Mouse (Mus musculus): Measurements from ENCODE around the gene Nr1h3. TPM values are rescaled to one million over a fixed set of nuclear protein-coding genes. Genes with fewer than 3 reads are reported as not detected.

The Nr1h3 gene
- polyA plus RNA-seq, 1 experiment from 2014 or later = 1.1 TPM

DNA sequence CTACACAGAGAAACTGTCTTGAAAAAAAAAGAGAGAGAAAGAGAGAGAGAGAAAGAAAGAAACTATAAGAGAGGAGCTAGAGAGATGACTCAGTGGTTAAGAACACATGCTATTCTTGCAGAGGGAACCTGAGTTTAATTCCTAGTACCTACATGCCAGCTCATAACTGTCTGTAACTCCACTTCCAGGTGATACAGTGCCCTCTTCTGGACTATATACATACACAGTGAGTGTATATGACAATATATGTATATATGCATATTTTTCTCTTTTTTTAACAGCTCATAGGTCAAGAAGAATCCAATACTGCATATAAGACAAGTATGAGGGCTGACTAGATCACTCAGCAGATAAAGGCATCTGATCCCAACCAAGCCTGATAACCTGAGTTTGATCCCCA is 10.7 kb upstream of the Nr1h3 start:
- Histone ChIP-seq H3K9me3 (no peaks in the 10 kb centered on the region), H3K27me3 (replicated peaks; ENCODE audit: low read depth, poor library complexity, severe bottlenecking) (no peaks in the 10 kb centered on the region), H3K4me3 (no peak overlapping the region), H3K36me3 (replicated peaks) (peaks cover 82% of the 10 kb centered on the region), H3K4me1 (no peaks in the 10 kb centered on the region), H3K27ac (replicated peaks) (no peak overlapping the region)
- DNase-seq (ENCODE audit: low spot score) = no peak

DNA sequence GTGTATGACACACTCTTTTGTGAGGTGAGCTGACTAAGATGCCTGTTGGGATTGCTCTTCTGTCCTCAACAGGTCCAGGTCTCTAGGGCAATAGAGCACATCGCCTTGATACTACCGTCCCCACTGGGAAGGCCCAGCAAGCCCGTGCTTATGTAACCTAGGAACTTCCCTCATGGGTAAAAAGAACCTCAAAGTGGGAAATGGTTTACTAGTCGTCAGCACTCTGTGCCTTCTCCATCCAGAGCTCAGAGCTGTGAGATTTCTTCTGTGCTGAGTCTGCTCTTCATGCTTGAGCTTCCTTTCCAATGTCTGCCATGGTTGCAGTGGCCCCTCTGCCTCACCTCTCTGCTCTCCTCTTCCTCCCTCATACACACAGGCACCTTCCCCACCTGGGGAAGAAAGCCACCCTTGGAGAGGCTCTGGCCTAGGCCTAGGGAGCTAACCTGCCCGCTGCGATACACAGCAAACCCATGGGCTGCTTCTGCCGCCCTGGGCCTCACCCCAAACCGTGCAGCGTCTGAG is 3.7 kb upstream of the Nr1h3 start:
- peaks cover 68% of the 10 kb centered on the region for H3K36me3 ChIP-seq (replicated peaks)
- DNase-seq (ENCODE audit: low spot score) = no peak
- no peaks in the 10 kb centered on the region for H3K9me3 ChIP-seq
- peaks cover 18% of the 10 kb centered on the region for H3K4me1 ChIP-seq
- H3K27me3 ChIP-seq (replicated peaks; ENCODE audit: low read depth, poor library complexity, severe bottlenecking) = no peaks in the 10 kb centered on the region
- H3K4me3 ChIP-seq = no peak overlapping the region
- 91% methylated on average over 9 of the region's 9 CpGs for WGBS
- no peak overlapping the region for H3K27ac ChIP-seq (replicated peaks)

DNA sequence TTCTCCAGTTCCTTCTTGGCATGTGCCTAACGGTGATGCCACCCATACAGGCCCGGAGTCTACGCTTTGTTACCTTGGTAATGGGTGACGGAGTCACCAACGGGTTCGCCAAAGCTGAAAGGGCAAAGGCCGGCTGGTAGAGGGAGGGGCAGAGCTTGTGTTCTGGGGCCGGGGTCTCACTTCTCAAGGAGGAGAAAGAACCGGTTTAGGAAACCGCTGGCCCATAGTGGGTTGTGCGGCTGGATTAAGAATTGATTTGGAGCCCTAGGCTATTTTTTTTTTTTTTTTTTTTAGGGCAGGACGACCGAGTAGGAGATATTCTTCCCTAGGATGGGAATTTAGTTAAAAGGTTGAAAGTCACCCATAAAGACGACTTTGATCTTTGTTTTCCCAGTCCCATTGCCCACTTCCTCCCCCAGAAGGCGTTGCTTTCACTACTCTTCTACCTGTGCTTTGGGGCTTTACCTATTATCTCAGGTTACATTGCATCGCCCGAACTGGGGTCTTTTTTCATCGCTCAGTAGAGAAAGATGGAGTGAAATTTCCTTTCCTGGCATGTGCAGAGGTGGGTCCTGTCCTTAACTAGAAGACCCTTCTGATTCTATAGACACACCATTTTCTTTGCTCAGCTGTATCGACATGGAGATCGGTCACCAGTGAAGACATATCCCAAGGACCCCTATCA is 480 bp upstream of the Nr1h3 start:
- DNase-seq (ENCODE audit: low spot score) = no peak
- peaks cover 39% of the 10 kb centered on the region for H3K36me3 ChIP-seq (replicated peaks)
- peak overlapping the region; percentile 92 for H3K27ac ChIP-seq (replicated peaks)
- no peaks in the 10 kb centered on the region for H3K27me3 ChIP-seq (replicated peaks; ENCODE audit: low read depth, poor library complexity, severe bottlenecking)
- peaks cover 18% of the 10 kb centered on the region for H3K4me1 ChIP-seq
- WGBS = 12% methylated on average over 20 of the region's 20 CpGs
- no peaks in the 10 kb centered on the region for H3K9me3 ChIP-seq
- H3K4me3 ChIP-seq = peak overlapping the region; percentile 70

- H3K27me3 ChIP-seq (replicated peaks; ENCODE audit: low read depth, poor library complexity, severe bottlenecking) = peaks cover 13% of the 10 kb centered on the region; the same call in 1 of the 2 replicates
- no peak for DNase-seq (ENCODE audit: low spot score)
- no peaks in the 10 kb centered on the region for H3K9me3 ChIP-seq
- no peak overlapping the region for H3K27ac ChIP-seq (replicated peaks)
- H3K4me1 ChIP-seq = peaks cover 31% of the 10 kb centered on the region
- no peaks in the 10 kb centered on the region for H3K36me3 ChIP-seq (replicated peaks)
- H3K4me3 ChIP-seq = no peak overlapping the region
- WGBS = 85% methylated on average over 3 of the region's 3 CpGs
Observed at GRCm38 (mm10) chr2:91198888-91199287, 3.7 kb downstream of the Nr1h3 start.

GRCm38 (mm10) chr2:91196577-91197001 is 6.0 kb downstream of the Nr1h3 start:
- Histone ChIP-seq H3K36me3 (replicated peaks) (no peaks in the 10 kb centered on the region), H3K4me3 (no peak overlapping the region), H3K27ac (replicated peaks) (no peak overlapping the region; the same call in 1 of the 2 replicates), H3K27me3 (replicated peaks; ENCODE audit: low read depth, poor library complexity, severe bottlenecking) (peaks cover 20% of the 10 kb centered on the region; the same call in 1 of the 2 replicates), H3K4me1 (peaks cover 18% of the 10 kb centered on the region), H3K9me3 (no peaks in the 10 kb centered on the region)
- no peak for DNase-seq (ENCODE audit: low spot score)
- 63% methylated on average over 3 of the region's 3 CpGs for WGBS

- Histone ChIP-seq H3K9me3 (no peaks in the 10 kb centered on the region), H3K4me1 (peaks cover 16% of the 10 kb centered on the region), H3K36me3 (replicated peaks) (no peaks in the 10 kb centered on the region), H3K4me3 (peak overlapping the region; percentile 57), H3K27ac (replicated peaks) (peak overlapping the region; percentile 75), H3K27me3 (replicated peaks; ENCODE audit: low read depth, poor library complexity, severe bottlenecking) (peaks cover 20% of the 10 kb centered on the region; the same call in 1 of the 2 replicates)
- DNase-seq (ENCODE audit: low spot score) = peak; percentile 83
- WGBS = under 1% methylated on average over 27 of the region's 27 CpGs
Observed at GRCm38 (mm10) chr2:91194624-91195332, 7.9 kb downstream of the Nr1h3 start.

- H3K4me1 ChIP-seq = peaks cover 12% of the 10 kb centered on the region
- H3K27me3 ChIP-seq (replicated peaks; ENCODE audit: low read depth, poor library complexity, severe bottlenecking) = peaks cover 14% of the 10 kb centered on the region; the same call in 1 of the 2 replicates
- H3K9me3 ChIP-seq = no peaks in the 10 kb centered on the region
- WGBS = 86% methylated on average over 16 of the region's 16 CpGs
- H3K27ac ChIP-seq (replicated peaks) = no peak overlapping the region
- no peak overlapping the region for H3K4me3 ChIP-seq
- no peak for DNase-seq (ENCODE audit: low spot score)
- H3K36me3 ChIP-seq (replicated peaks) = no peaks in the 10 kb centered on the region
Observed at GRCm38 (mm10) chr2:91190501-91190900, 12.1 kb downstream of the Nr1h3 start.

DNA sequence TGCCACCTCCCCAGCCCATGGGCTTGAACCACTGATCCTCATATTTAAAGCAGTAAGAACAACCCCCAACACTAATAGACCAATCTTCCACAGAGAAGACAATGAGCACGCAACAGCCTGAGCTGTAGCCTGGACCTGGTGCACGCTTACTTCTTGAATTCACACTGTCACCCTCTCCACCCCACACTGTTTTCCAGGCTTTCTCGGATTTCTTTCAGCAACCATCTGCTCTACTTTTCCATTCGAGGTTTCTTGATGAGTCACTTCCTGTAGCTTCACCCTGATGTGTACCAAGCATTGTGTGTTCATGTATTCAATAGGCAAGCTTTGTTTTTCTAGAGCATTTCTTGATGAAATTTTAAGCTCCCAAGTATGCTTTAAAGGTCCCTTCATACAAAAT is 15.2 kb downstream of the Nr1h3 start:
- Histone ChIP-seq H3K36me3 (replicated peaks) (no peaks in the 10 kb centered on the region), H3K27ac (replicated peaks) (no peak overlapping the region), H3K4me1 (peaks cover 13% of the 10 kb centered on the region), H3K4me3 (no peak overlapping the region), H3K27me3 (replicated peaks; ENCODE audit: low read depth, poor library complexity, severe bottlenecking) (no peaks in the 10 kb centered on the region), H3K9me3 (no peaks in the 10 kb centered on the region)
- DNase-seq (ENCODE audit: low spot score) = no peak
- WGBS = 68% methylated on average over 4 of the region's 4 CpGs

DNA sequence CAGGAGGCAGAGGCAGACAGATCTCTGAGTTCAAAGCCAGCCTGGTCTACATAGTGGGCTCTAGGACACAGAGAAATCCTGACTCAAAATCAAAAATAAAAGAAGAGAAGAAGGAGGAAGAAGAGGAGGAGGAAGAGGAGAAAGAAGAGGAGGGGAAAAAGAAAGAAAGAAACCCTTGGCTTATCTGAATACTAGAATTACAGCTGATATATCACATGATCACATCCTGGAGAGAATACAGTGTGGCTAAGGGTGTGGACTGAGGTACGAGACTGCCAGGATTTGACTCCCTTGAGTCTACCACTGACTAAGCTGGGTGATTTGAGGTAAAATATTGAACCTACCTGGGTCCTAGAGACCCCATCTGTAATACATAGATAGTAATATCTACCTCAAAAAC is 16.4 kb downstream of the Nr1h3 start:
- H3K27me3 ChIP-seq (replicated peaks; ENCODE audit: low read depth, poor library complexity, severe bottlenecking) = peaks cover 9% of the 10 kb centered on the region
- H3K4me3 ChIP-seq = no peak overlapping the region
- no peaks in the 10 kb centered on the region for H3K9me3 ChIP-seq
- H3K27ac ChIP-seq (replicated peaks) = no peak overlapping the region
- no peaks in the 10 kb centered on the region for H3K36me3 ChIP-seq (replicated peaks)
- peaks cover 23% of the 10 kb centered on the region for H3K4me1 ChIP-seq
- WGBS = 77% methylated on average over 1 of the region's 1 CpGs
- no peak for DNase-seq (ENCODE audit: low spot score)

GRCm38 (mm10) chr2:91183711-91184405 is 18.8 kb downstream of the Nr1h3 start, which contains the start of gene Madd:
TSS of gene Madd (minus strand) at chr2:91183837.
- no peaks in the 10 kb centered on the region for H3K36me3 ChIP-seq (replicated peaks)
- H3K9me3 ChIP-seq = no peaks in the 10 kb centered on the region
- H3K27me3 ChIP-seq (replicated peaks; ENCODE audit: low read depth, poor library complexity, severe bottlenecking) = peaks cover 17% of the 10 kb centered on the region
- H3K27ac ChIP-seq (replicated peaks) = peak within 1 kb of the TSS; percentile 82
- 66% methylated on average over 15 of the region's 15 CpGs for WGBS
- peaks cover 23% of the 10 kb centered on the region for H3K4me1 ChIP-seq
- peak within 1 kb of the TSS; percentile 90 for H3K4me3 ChIP-seq
- no peak for DNase-seq (ENCODE audit: low spot score)

GRCm38 (mm10) chr2:91183148-91183513 is 19.5 kb downstream of the Nr1h3 start:
- Histone ChIP-seq H3K27ac (replicated peaks) (peak overlapping the region; percentile 82), H3K4me1 (peaks cover 23% of the 10 kb centered on the region), H3K27me3 (replicated peaks; ENCODE audit: low read depth, poor library complexity, severe bottlenecking) (peaks cover 17% of the 10 kb centered on the region), H3K4me3 (peak overlapping the region; percentile 90), H3K9me3 (no peaks in the 10 kb centered on the region), H3K36me3 (replicated peaks) (peaks cover 2% of the 10 kb centered on the region; the same call in 1 of the 2 replicates)
- under 1% methylated on average over 9 of the region's 9 CpGs for WGBS
- peak; percentile 95 for DNase-seq (ENCODE audit: low spot score)

DNA sequence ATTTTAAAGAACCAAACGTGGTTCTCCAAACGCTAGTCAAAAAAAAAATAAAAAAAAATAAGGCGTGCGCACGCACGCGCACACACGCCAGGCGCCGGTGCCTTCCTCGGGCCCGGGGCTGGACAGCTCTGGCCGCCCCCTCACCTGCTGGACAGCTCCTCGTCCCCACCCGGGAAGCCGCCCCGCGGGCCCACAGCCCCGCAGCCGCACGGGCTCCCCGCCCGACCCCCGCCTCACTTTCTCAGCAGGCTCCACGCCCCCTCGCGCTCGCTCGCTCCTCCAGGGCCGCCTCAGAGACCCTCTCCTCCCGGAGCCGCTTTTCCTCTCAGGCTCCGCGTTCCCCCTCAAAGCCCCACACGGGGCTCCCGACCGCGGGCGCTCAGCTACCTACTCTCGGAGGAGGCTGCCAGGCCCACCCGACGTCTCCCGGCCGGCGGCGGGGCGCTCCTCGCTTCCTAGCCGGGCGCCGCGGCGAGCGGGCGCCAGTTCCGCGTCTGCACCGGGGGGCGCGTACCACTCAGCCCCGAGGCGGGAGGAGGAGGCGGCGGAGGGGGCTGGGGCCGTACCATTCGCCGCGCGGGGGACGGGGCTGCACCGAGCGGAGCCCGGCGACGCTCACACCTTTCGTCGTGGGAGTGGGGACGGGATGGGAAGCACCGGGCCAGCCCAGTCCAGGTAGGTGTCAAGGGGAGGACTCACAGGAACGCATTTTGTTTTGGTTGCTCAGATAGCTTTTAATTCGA is 20.1 kb downstream of the Nr1h3 start:
- H3K27me3 ChIP-seq (replicated peaks; ENCODE audit: low read depth, poor library complexity, severe bottlenecking) = peaks cover 17% of the 10 kb centered on the region
- peak; percentile 89 for DNase-seq (ENCODE audit: low spot score)
- WGBS = under 1% methylated on average over 81 of the region's 81 CpGs
- H3K9me3 ChIP-seq = no peaks in the 10 kb centered on the region
- H3K27ac ChIP-seq (replicated peaks) = peak overlapping the region; percentile 82
- peaks cover 23% of the 10 kb centered on the region for H3K4me1 ChIP-seq
- H3K4me3 ChIP-seq = peak overlapping the region; percentile 90
- H3K36me3 ChIP-seq (replicated peaks) = peaks cover 7% of the 10 kb centered on the region

All from embryonic facial prominence, embryonic 10.5 days (tissue).